Mouse (Mus musculus) intestine, embryonic 14.5 days (tissue): ENCODE measurements at regions not wholly inside any gene's neighbourhood (a gene's known extent, or its start where the extent isn't known, plus 50 kb on each side); places are given as distances from the start of the nearest gene placed in this dataset.

Experiments
- ATAC-seq: fragments of 200-750 bp; cut with Nextera tagmentation; replicated peaks from 2 replicates; pipeline ENCODE4 v1.8.0; 2017; ENCODE audit warnings: low read depth, moderate number of reproducible peaks, moderate TSS enrichment, moderate library complexity; ENCODE audit not compliant: low FRiP score, low TSS enrichment
- DNase-seq: peaks from one replicate; pipeline ENCODE4 v3.0.0-alpha.2; 2018; ENCODE audit warnings: low spot score
- H3K27ac ChIP-seq: fragments of 300-500 bp; sonication (generic); 2 replicates; pipeline ENCODE4 v1.5.1; 2014; ENCODE audit warnings: low read depth, mild to moderate bottlenecking, control low read depth
- H3K27me3 ChIP-seq: fragments of 300-500 bp; sonication (generic); replicated peaks from 2 replicates; pipeline ENCODE4 v1.6.1; 2014; ENCODE audit warnings: low read length, control low read depth; ENCODE audit not compliant: control insufficient read depth, insufficient read depth
- H3K36me3 ChIP-seq: fragments of 300-500 bp; sonication (generic); 2 replicates; pipeline ENCODE4 v1.6.1; 2014; ENCODE audit warnings: low read length, control low read depth; ENCODE audit not compliant: control insufficient read depth, insufficient read depth
- H3K4me1 ChIP-seq: fragments of 300-500 bp; sonication (generic); replicated peaks from 2 replicates; pipeline ENCODE4 v1.6.1; 2014; ENCODE audit warnings: low read length, control low read depth, mixed read lengths; ENCODE audit not compliant: control insufficient read depth, insufficient read depth
- H3K4me2 ChIP-seq: fragments of 300-500 bp; sonication (generic); 2 replicates; pipeline ENCODE4 v1.6.1; 2014; ENCODE audit warnings: low read length
- H3K4me3 ChIP-seq: fragments of 300-500 bp; sonication (generic); 2 replicates; pipeline ENCODE4 v1.5.1; 2014; ENCODE audit warnings: low read depth, low read length, control low read depth, mixed read lengths
- H3K9ac ChIP-seq: fragments of 300-500 bp; sonication (generic); 2 replicates; pipeline ENCODE4 v1.6.1; 2014; ENCODE audit warnings: mild to moderate bottlenecking, low read length
- H3K9me3 ChIP-seq: fragments of 300-500 bp; sonication (generic); 2 replicates; pipeline ENCODE4 v1.6.1; 2016; ENCODE audit warnings: low read length, control low read depth; ENCODE audit not compliant: control insufficient read depth
- WGBS: fragments of 180-500 bp; shearing (Covaris S2); extraction: QIAGEN DNeasy Blood & Tissue Kit; methylation state at CpG from one replicate; pipeline ENCODE4 v1.1.7; 2014; 5-methylcytosine and 5-hydroxymethylcytosine counted together

DNA sequence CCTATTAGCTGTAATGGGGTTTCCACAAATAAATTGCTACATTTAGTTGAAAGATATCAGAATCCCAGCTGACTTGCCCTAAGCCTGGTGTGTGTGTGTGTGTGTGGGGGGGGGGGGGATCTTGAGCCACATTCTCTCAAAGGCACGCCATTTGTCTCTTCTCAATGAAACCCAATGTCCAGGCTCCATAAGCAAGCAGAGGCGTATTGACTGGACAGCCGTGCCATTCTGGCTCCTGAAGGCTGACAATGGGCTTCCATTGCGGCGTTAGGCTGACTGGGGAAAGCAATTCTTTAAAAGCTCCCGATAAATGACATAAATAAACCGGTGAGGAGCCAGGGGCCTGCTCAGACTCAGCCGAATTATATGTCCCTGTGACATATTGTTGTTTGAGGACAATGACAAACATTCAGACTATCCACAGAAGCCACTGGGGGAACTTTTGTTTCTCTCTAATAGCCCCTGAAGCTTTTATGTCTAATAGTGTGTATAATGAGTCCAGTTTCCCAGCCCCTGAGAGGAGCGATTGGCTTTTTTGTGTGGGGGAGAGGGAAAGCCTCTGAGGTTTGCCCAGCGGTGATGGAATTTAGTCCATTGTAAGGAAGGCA lies 240.6 kb upstream of the Mphosph6 start:
- no peak overlapping the region for H3K4me2 ChIP-seq
- WGBS, result 39% methylated on average over 10 of the region's 10 CpGs
- no peaks in the 10 kb centered on the region for H3K36me3 ChIP-seq
- ATAC-seq, result no peak
- H3K9me3 ChIP-seq, result no peaks in the 10 kb centered on the region
- no peak for DNase-seq
- 0 out of 2 replicates have a peak, but pooled peaks cover 3% of the 10 kb centered on the region for H3K4me1 ChIP-seq
- H3K4me3 ChIP-seq, result no peak overlapping the region
- H3K27me3 ChIP-seq, result no peaks in the 10 kb centered on the region
- no peak overlapping the region for H3K9ac ChIP-seq
- no peak overlapping the region for H3K27ac ChIP-seq

DNA sequence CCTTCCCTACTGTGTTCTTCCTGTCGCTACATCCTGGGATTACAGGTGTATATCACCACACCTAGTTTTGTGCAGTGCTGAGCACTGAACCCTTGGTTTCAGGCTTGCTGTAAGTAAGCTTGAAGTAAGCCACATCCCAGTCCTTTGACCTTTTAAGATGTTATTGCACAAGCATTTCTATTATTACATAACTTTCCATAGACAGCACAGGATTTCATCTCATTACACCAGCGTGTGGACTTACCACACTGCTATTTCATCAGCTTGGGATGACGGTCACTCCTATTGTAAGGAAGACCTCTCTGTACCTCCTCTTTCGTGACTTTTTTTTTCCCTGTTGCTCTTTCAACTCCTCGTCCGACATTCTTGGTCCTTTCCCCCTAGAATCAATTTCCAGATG lies 239.5 kb upstream of the Mphosph6 start:
- Histone ChIP-seq H3K27ac (no peak overlapping the region), H3K4me2 (no peak overlapping the region), H3K36me3 (no peaks in the 10 kb centered on the region), H3K4me1 (0 out of 2 replicates have a peak, but pooled peaks cover 3% of the 10 kb centered on the region), H3K9ac (no peak overlapping the region), H3K9me3 (no peaks in the 10 kb centered on the region), H3K27me3 (no peaks in the 10 kb centered on the region), H3K4me3 (no peak overlapping the region)
- no peak for DNase-seq
- ATAC-seq, result no peak
- 79% methylated on average over 6 of the region's 6 CpGs for WGBS

DNA sequence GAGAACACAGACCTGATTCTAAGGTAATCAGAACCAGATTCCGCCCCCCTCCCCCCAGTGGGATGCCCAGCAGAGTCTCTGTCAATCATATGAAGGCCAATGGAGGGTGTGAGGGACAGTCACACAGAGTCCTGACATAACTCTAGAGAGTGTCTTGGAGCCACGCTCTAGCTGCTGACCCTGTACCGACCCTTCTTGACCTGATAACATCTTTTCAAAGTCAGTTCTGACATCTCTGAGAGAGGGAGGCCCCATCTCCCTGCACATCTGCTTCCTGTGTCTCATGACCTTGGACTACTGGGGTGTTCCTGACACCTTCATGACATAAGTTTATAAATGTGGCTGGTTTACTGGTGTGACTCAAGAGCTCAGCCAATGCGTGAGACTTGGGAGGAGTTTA lies 236.1 kb upstream of the Mphosph6 start:
- Histone ChIP-seq H3K4me3 (no peak overlapping the region), H3K4me2 (no peak overlapping the region), H3K27ac (no peak overlapping the region), H3K36me3 (no peaks in the 10 kb centered on the region), H3K9ac (no peak overlapping the region), H3K27me3 (no peaks in the 10 kb centered on the region), H3K9me3 (no peaks in the 10 kb centered on the region), H3K4me1 (0 out of 2 replicates have a peak, but pooled peaks cover 3% of the 10 kb centered on the region)
- WGBS, result 50% methylated on average over 4 of the region's 4 CpGs
- DNase-seq, result no peak
- ATAC-seq, result no peak

DNA sequence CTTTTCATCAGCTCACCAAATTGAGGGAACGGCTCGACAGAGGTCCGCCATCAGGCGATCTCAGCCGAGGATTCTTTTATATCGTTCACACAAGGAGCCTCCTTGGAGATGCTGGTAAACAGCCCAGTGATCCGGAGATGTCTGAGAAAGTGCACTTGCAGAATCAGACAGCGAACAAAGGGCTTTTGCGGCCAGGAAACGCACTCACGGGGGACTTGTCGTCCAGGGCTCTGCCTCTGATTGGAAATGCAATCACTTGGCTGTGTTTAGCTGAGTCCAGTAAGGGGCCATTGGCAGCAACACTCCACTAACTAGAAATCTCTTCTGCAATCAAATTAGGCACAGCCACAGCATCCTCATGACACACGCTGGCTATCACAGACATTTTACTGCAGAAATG lies 232.3 kb upstream of the Mphosph6 start:
- no peaks in the 10 kb centered on the region for H3K27me3 ChIP-seq
- WGBS, result 72% methylated on average over 13 of the region's 13 CpGs
- ATAC-seq (no peak), DNase-seq (no peak)
- H3K27ac ChIP-seq, result no peak overlapping the region
- no peaks in the 10 kb centered on the region for H3K9me3 ChIP-seq
- H3K4me1 ChIP-seq, result no peaks in the 10 kb centered on the region
- H3K4me3 ChIP-seq, result no peak overlapping the region
- no peak overlapping the region for H3K4me2 ChIP-seq
- no peaks in the 10 kb centered on the region for H3K36me3 ChIP-seq
- H3K9ac ChIP-seq, result no peak overlapping the region

DNA sequence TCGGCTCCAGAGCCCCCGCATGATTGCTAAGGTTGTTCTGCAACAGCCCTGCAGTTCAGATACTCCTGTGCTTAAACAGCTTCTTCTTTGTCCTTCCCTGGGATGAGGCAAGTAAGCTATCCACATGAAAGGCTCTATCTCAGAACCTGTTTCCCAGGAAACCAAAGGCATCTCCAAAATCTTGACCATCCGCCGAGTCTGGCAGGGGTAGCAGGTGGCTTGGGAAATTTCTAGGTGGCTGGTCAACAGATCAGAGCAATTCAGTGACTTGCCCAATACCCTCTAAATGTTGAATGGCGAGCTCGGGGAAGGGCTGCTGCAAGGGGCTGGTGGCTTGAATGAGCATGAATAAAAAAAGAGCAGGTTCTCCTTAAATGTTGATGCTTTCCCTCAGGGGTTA lies 229.7 kb upstream of the Mphosph6 start:
- Histone ChIP-seq H3K27ac (no peak overlapping the region), H3K36me3 (no peaks in the 10 kb centered on the region), H3K9me3 (no peaks in the 10 kb centered on the region), H3K4me1 (no peaks in the 10 kb centered on the region), H3K4me2 (no peak overlapping the region), H3K4me3 (no peak overlapping the region), H3K27me3 (no peaks in the 10 kb centered on the region), H3K9ac (no peak overlapping the region)
- DNase-seq (no peak), ATAC-seq (no peak)
- 55% methylated on average over 6 of the region's 6 CpGs for WGBS

DNA sequence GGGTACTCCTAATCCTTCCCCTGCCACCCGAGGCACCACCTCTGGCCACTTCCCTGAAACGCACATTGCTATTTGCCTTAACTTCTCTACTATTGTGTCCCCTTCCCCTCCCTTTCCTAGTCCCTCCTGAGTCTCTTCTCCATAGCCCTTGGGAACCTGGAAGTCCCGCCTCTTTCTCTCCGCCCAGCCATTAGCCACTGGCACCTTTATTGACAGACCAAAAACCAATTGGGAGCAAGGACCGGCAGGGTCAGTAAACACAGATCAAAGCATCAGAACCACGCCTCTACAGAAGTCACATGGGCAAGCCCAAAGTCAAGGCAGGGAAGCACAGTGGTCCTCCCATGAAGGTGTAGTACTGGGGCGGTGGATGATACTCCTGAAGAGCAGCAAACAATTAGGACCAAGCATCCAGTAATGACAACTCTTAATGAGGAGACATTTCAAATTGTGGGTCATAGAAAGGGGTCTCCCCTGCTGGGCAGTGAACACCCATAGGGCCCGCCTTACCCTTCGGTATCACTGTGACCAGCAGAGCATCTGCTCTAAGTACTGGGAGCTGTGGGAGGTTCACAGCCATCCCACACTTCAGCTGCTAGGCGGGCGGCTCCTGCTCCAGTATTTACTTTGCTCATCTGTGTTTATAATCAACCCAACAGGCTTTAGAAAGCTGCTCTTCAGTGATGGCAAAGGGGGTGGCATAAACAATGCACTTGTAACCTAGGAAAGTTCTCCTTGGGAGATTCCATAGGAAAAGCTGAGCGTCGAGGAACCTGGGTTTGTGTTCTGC lies 226.5 kb upstream of the Mphosph6 start:
- H3K4me3 ChIP-seq, result no peak overlapping the region
- H3K36me3 ChIP-seq, result no peaks in the 10 kb centered on the region
- no peaks in the 10 kb centered on the region for H3K27me3 ChIP-seq
- no peak overlapping the region for H3K4me2 ChIP-seq
- no peaks in the 10 kb centered on the region for H3K9me3 ChIP-seq
- DNase-seq (no peak), ATAC-seq (no peak)
- no peaks in the 10 kb centered on the region for H3K4me1 ChIP-seq
- H3K27ac ChIP-seq, result no peak overlapping the region
- WGBS, result 80% methylated on average over 13 of the region's 13 CpGs
- H3K9ac ChIP-seq, result no peak overlapping the region

DNA sequence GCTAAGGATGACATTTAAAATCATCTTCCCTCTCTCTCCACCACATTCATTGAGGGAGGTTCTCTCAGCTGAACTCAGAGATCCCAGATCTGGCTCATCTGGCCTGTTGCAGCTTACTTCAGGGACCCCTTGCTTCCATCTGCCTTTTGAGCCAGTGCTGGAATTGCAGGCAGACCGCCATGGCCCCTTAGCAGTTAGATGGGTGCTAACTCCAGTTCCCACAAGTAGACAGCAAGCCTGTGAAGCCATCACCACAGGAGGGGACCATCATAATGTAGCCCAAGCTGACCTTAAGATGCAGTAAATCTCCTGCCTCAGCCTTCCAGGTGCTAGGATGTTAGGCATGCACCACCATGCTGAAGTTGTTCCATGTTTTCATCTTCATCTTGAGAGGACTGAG lies 221.7 kb upstream of the Mphosph6 start:
- 90% methylated on average over 1 of the region's 1 CpGs for WGBS
- H3K4me2 ChIP-seq, result no peak overlapping the region
- no peak for ATAC-seq
- H3K27ac ChIP-seq, result no peak overlapping the region
- no peaks in the 10 kb centered on the region for H3K27me3 ChIP-seq
- no peaks in the 10 kb centered on the region for H3K9me3 ChIP-seq
- no peaks in the 10 kb centered on the region for H3K4me1 ChIP-seq
- no peak overlapping the region for H3K4me3 ChIP-seq
- H3K9ac ChIP-seq, result no peak overlapping the region
- no peak for DNase-seq
- H3K36me3 ChIP-seq, result no peaks in the 10 kb centered on the region

DNA sequence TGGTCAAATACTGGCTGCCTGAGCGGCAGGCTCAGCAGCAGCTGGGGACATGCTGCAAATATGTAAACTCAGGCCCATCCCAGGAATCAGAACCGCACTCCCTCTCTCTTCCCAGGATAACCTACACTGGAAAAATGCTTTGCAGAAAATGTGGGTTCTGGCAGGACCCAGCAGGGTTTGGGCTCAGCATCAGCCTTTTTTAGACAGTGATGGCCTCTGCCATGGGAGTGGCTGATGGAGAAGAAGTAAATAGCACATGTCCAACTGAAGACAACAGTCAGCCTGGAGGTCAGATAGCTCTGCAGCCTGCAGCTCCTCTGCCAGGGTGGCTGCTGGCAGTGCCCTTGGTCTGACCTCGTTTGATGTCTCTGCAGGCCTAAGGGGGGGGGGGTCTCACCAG lies 220.2 kb upstream of the Mphosph6 start:
- 27% methylated on average over 3 of the region's 3 CpGs for WGBS
- Histone ChIP-seq H3K4me1 (no peaks in the 10 kb centered on the region), H3K4me3 (no peak overlapping the region), H3K9me3 (no peaks in the 10 kb centered on the region), H3K27me3 (no peaks in the 10 kb centered on the region), H3K36me3 (no peaks in the 10 kb centered on the region), H3K27ac (peak overlapping the region; percentile 47; the same call in 1 of the 2 replicates), H3K9ac (no peak overlapping the region), H3K4me2 (no peak overlapping the region)
- DNase-seq (no peak), ATAC-seq (no peak)

DNA sequence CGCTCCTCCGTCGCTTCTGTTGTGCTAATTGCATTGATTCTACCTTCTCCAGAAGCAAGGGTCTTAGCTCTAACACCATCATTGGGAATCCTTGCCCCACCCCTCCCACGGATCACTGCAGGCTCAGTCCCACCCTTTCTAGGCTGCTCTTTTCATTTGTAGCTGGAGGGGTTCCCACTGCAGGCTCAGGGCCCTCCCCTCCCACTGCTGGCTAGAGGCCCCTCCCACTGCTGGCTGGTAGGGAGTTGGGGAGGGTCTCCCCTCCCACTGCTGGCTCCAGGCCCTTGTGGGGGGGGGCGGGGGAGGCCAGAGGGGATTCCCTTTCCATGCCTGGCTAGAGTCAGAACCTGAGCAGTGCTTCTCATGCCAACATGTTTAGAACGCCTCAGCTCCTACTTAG lies 215.5 kb upstream of the Mphosph6 start:
- Histone ChIP-seq H3K36me3 (no peaks in the 10 kb centered on the region), H3K27me3 (no peaks in the 10 kb centered on the region), H3K4me2 (no peak overlapping the region), H3K9ac (no peak overlapping the region), H3K9me3 (no peaks in the 10 kb centered on the region), H3K4me3 (no peak overlapping the region), H3K27ac (no peak overlapping the region), H3K4me1 (no peaks in the 10 kb centered on the region)
- WGBS, result 31% methylated on average over 6 of the region's 6 CpGs
- ATAC-seq (no peak), DNase-seq (no peak)
